Mouse (Mus musculus): ENCODE measurements around the gene Lrfn1. TPM values are rescaled to one million over a fixed set of nuclear protein-coding genes. Genes with fewer than 3 reads are reported as not detected.

The Lrfn1 gene
- polyA plus RNA-seq, 1 experiment from 2014 or later = 6.6 TPM

- no peak overlapping the region for H3K9ac ChIP-seq
- no peaks in the 10 kb centered on the region for H3K36me3 ChIP-seq (ENCODE audit: insufficient read depth)
- TF ChIP-seq CTCF (IDR thresholded peaks at IDR 0.05; ENCODE audit: low read depth) = no peak
- H3K4me1 ChIP-seq (ENCODE audit: insufficient read depth) = peaks cover 9% of the 10 kb centered on the region; the same call in 1 of the 2 replicates
- H3K4me3 ChIP-seq (ENCODE audit: low read depth, low read length) = no peak overlapping the region
- DNase-seq = no peak
- no peaks in the 10 kb centered on the region for H3K9me3 ChIP-seq (ENCODE audit: low read depth, low read length)
- ATAC-seq (ENCODE audit: insufficient read depth) = no peak
- H3K27me3 ChIP-seq (ENCODE audit: insufficient read depth, low read length) = no peaks in the 10 kb centered on the region
- H3K27ac ChIP-seq (ENCODE audit: low read depth) = no peak overlapping the region
- no peak overlapping the region for H3K4me2 ChIP-seq
- WGBS = 78% methylated on average over 2 of the region's 2 CpGs
These were observed 13.0 kb upstream of the Lrfn1 start for GRCm38 (mm10) chr7:28438771-28439170.

GRCm38 (mm10) chr7:28440739-28441138, 11.0 kb upstream of the Lrfn1 start:
- Histone ChIP-seq H3K4me2 (peak overlapping the region; percentile 29; the same call in 1 of the 2 replicates), H3K4me3 (ENCODE audit: low read depth, low read length) (0 out of 2 replicates have a peak overlapping the region, but pooled peaks have one; percentile 9), H3K27ac (ENCODE audit: low read depth) (peak overlapping the region; percentile 63; the same call in 1 of the 2 replicates)

GRCm38 (mm10) chr7:28441776-28442485, 9.8 kb upstream of the Lrfn1 start:
- DNase-seq = no peak
- no peak for TF ChIP-seq CTCF (IDR thresholded peaks at IDR 0.05; ENCODE audit: low read depth)
- H3K27ac ChIP-seq (ENCODE audit: low read depth) = peak overlapping the region; percentile 12; the same call in 1 of the 2 replicates
- ATAC-seq (ENCODE audit: insufficient read depth) = no peak
- H3K9ac ChIP-seq = no peak overlapping the region
- H3K4me1 ChIP-seq (ENCODE audit: insufficient read depth) = no peaks in the 10 kb centered on the region
- no peaks in the 10 kb centered on the region for H3K9me3 ChIP-seq (ENCODE audit: low read depth, low read length)
- 0 out of 2 replicates have a peak overlapping the region, but pooled peaks have one; percentile 2 for H3K4me2 ChIP-seq
- H3K4me3 ChIP-seq (ENCODE audit: low read depth, low read length) = no peak overlapping the region
- H3K36me3 ChIP-seq (ENCODE audit: insufficient read depth) = no peaks in the 10 kb centered on the region
- no peaks in the 10 kb centered on the region for H3K27me3 ChIP-seq (ENCODE audit: insufficient read depth, low read length)
- 84% methylated on average over 13 of the region's 14 CpGs for WGBS

More at GRCm38 (mm10) chr7:28440739-28441138, 11.0 kb upstream of the Lrfn1 start:
- Histone ChIP-seq H3K36me3 (ENCODE audit: insufficient read depth) (no peaks in the 10 kb centered on the region), H3K9me3 (ENCODE audit: low read depth, low read length) (no peaks in the 10 kb centered on the region), H3K4me1 (ENCODE audit: insufficient read depth) (no peaks in the 10 kb centered on the region), H3K9ac (no peak overlapping the region; the same call in 1 of the 2 replicates), H3K27me3 (ENCODE audit: insufficient read depth, low read length) (no peaks in the 10 kb centered on the region)
- WGBS = 43% methylated on average over 2 of the region's 2 CpGs
- no peak for TF ChIP-seq CTCF (IDR thresholded peaks at IDR 0.05; ENCODE audit: low read depth)
- ATAC-seq (ENCODE audit: insufficient read depth) = no peak
- DNase-seq = peak; percentile 60

GRCm38 (mm10) chr7:28442688-28443087, 9.1 kb upstream of the Lrfn1 start:
- ATAC-seq (ENCODE audit: insufficient read depth) (0 out of 2 replicates have a peak, but pooled peaks have one; percentile 39), DNase-seq (peak; percentile 56)
- no peak for TF ChIP-seq CTCF (IDR thresholded peaks at IDR 0.05; ENCODE audit: low read depth)
- Histone ChIP-seq H3K4me2 (peak overlapping the region; percentile 7; the same call in 1 of the 2 replicates), H3K27me3 (ENCODE audit: insufficient read depth, low read length) (no peaks in the 10 kb centered on the region), H3K4me3 (ENCODE audit: low read depth, low read length) (no peak overlapping the region), H3K36me3 (ENCODE audit: insufficient read depth) (no peaks in the 10 kb centered on the region), H3K4me1 (ENCODE audit: insufficient read depth) (no peaks in the 10 kb centered on the region), H3K9me3 (ENCODE audit: low read depth, low read length) (no peaks in the 10 kb centered on the region), H3K27ac (ENCODE audit: low read depth) (peak overlapping the region; percentile 12; the same call in 1 of the 2 replicates), H3K9ac (no peak overlapping the region)
- WGBS = 34% methylated on average over 4 of the region's 4 CpGs

- WGBS = 81% methylated on average over 13 of the region's 13 CpGs
These were observed 7.3 kb upstream of the Lrfn1 start for GRCm38 (mm10) chr7:28444344-28444974.

GRCm38 (mm10) chr7:28446446-28446845, 5.3 kb upstream of the Lrfn1 start:
- Histone ChIP-seq H3K27ac (ENCODE audit: low read depth) (no peak overlapping the region), H3K4me3 (ENCODE audit: low read depth, low read length) (no peak overlapping the region), H3K36me3 (ENCODE audit: insufficient read depth) (no peaks in the 10 kb centered on the region), H3K9ac (no peak overlapping the region), H3K9me3 (ENCODE audit: low read depth, low read length) (no peaks in the 10 kb centered on the region), H3K4me1 (ENCODE audit: insufficient read depth) (no peaks in the 10 kb centered on the region), H3K4me2 (no peak overlapping the region), H3K27me3 (ENCODE audit: insufficient read depth, low read length) (no peaks in the 10 kb centered on the region)
- TF ChIP-seq CTCF (IDR thresholded peaks at IDR 0.05; ENCODE audit: low read depth) = peak; percentile 92
- 7% methylated on average over 12 of the region's 12 CpGs for WGBS
- ATAC-seq (ENCODE audit: insufficient read depth) (no peak), DNase-seq (peak; percentile 82)

More at GRCm38 (mm10) chr7:28444344-28444974, 7.3 kb upstream of the Lrfn1 start:
- Histone ChIP-seq H3K9ac (no peak overlapping the region), H3K27ac (ENCODE audit: low read depth) (no peak overlapping the region), H3K36me3 (ENCODE audit: insufficient read depth) (no peaks in the 10 kb centered on the region), H3K4me3 (ENCODE audit: low read depth, low read length) (no peak overlapping the region), H3K27me3 (ENCODE audit: insufficient read depth, low read length) (no peaks in the 10 kb centered on the region), H3K4me2 (no peak overlapping the region), H3K4me1 (ENCODE audit: insufficient read depth) (no peaks in the 10 kb centered on the region), H3K9me3 (ENCODE audit: low read depth, low read length) (no peaks in the 10 kb centered on the region)
- no peak for DNase-seq
- TF ChIP-seq CTCF (IDR thresholded peaks at IDR 0.05; ENCODE audit: low read depth) = no peak
- no peak for ATAC-seq (ENCODE audit: insufficient read depth)

Data from lung, embryonic 14.5 days (tissue).